Mouse (Mus musculus) heart, postnatal 10 days (tissue): ENCODE results near the gene Ccr6. TPM values are rescaled to one million over a fixed set of nuclear protein-coding genes. Genes with fewer than 3 reads are reported as not detected.
A peak's percentile ranks its signal among the peaks of the same experiment; 100 is the strongest.

Experiments
- DNase-seq, 2 experiments: peaks; one replicate each; pipeline ENCODE4 v3.0.0; 2021
- intact Hi-C: fragments of 180-260 bp; cut with DNase I; formaldehyde crosslinking; loops from one replicate; pipeline ENCODE4 v1.15.1; 2025
- total RNA-seq, 2 experiments: library from RNA; stranded (reverse); gene quantifications; 2 replicates each; pipeline ENCODE4 v1.2.3; 2021

The Ccr6 gene
- total RNA-seq, 2 experiments from 2014 or later, result not detected

GRCm38 (mm10) chr17:8233618-8234214 is 2.1 kb upstream of the Ccr6 start:
- DNase-seq, result no peak
- intact Hi-C loops, result no loop called here

GRCm38 (mm10) chr17:8234537-8234936 is 1.3 kb upstream of the Ccr6 start:
- intact Hi-C loops, result no loop called here
- no peak for DNase-seq

- intact Hi-C loops, result no loop called here
- DNase-seq, result no peak
Observed at GRCm38 (mm10) chr17:8238012-8238710, 2.3 kb downstream of the Ccr6 start.

GRCm38 (mm10) chr17:8239561-8239960 is 3.7 kb downstream of the Ccr6 start:
- DNase-seq, result no peak

GRCm38 (mm10) chr17:8240517-8240916 is 4.7 kb downstream of the Ccr6 start:
- no peak for DNase-seq

More at GRCm38 (mm10) chr17:8239561-8239960, 3.7 kb downstream of the Ccr6 start:
- intact Hi-C loops, result no loop called here

GRCm38 (mm10) chr17:8241645-8242044 is 5.8 kb downstream of the Ccr6 start:
- intact Hi-C loops, result no loop called here
- no peak for DNase-seq

More at GRCm38 (mm10) chr17:8240517-8240916, 4.7 kb downstream of the Ccr6 start:
- intact Hi-C loops, result no loop called here

GRCm38 (mm10) chr17:8242186-8242585 is 6.3 kb downstream of the Ccr6 start:
- no peak for DNase-seq
- intact Hi-C loops, result no loop called here

GRCm38 (mm10) chr17:8244124-8244523 is 8.3 kb downstream of the Ccr6 start:
- intact Hi-C loops, result no loop called here

GRCm38 (mm10) chr17:8246102-8246754 is 10.4 kb downstream of the Ccr6 start:
- no peak for DNase-seq
- intact Hi-C loops, result no loop called here

More at GRCm38 (mm10) chr17:8244124-8244523, 8.3 kb downstream of the Ccr6 start:
- DNase-seq, result no peak

GRCm38 (mm10) chr17:8251704-8252103 is 15.9 kb downstream of the Ccr6 start:
- intact Hi-C loops, result no loop called here
- no peak for DNase-seq

- no peak for DNase-seq
- intact Hi-C loops, result no loop called here
Observed at GRCm38 (mm10) chr17:8254268-8254667, 18.4 kb downstream of the Ccr6 start.

GRCm38 (mm10) chr17:8254914-8255313 is 19.1 kb downstream of the Ccr6 start:
- no peak for DNase-seq
- intact Hi-C loops, result loop anchor here (5.0 kb wide), 1 partner anchor 207 kb away; no protein-coding TSS in a partner anchor

- intact Hi-C loops, result loop anchor here (5.0 kb wide), 1 partner anchor 207 kb away; no protein-coding TSS in a partner anchor
- DNase-seq, result no peak
Observed at GRCm38 (mm10) chr17:8255583-8255982, 19.7 kb downstream of the Ccr6 start.

- intact Hi-C loops, result loop anchor here (5.0 kb wide), 1 partner anchor 205 kb away; no protein-coding TSS in a partner anchor
- no peak for DNase-seq
Observed at GRCm38 (mm10) chr17:8256982-8257381, 21.1 kb downstream of the Ccr6 start.

GRCm38 (mm10) chr17:8264638-8265037 is 28.8 kb downstream of the Ccr6 start:
- peak; percentile 70 to 79 for DNase-seq
- intact Hi-C loops, result loop anchor here (1.0 to 2.0 kb wide), 2 partner anchors 34 to 108 kb away; no protein-coding TSS in a partner anchor

GRCm38 (mm10) chr17:8272054-8272749 is 36.4 kb downstream of the Ccr6 start:
- DNase-seq, result no peak

GRCm38 (mm10) chr17:8272951-8273350 is 37.1 kb downstream of the Ccr6 start:
- intact Hi-C loops, result no loop called here
- no peak for DNase-seq

More at GRCm38 (mm10) chr17:8272054-8272749, 36.4 kb downstream of the Ccr6 start:
- intact Hi-C loops, result no loop called here

GRCm38 (mm10) chr17:8276071-8276470 is 40.2 kb downstream of the Ccr6 start:
- DNase-seq, result no peak
- intact Hi-C loops, result no loop called here

GRCm38 (mm10) chr17:8276680-8277079 is 40.8 kb downstream of the Ccr6 start:
- no peak for DNase-seq
- intact Hi-C loops, result no loop called here

GRCm38 (mm10) chr17:8277266-8277665 is 41.4 kb downstream of the Ccr6 start:
- intact Hi-C loops, result no loop called here

GRCm38 (mm10) chr17:8278356-8278755 is 42.5 kb downstream of the Ccr6 start:
- intact Hi-C loops, result no loop called here
- no peak for DNase-seq

More at GRCm38 (mm10) chr17:8277266-8277665, 41.4 kb downstream of the Ccr6 start:
- DNase-seq, result no peak
